Mouse (Mus musculus) forebrain, postnatal 0 days (tissue): ENCODE measurements around the gene Bach1. TPM values are rescaled to one million over a fixed set of nuclear protein-coding genes. Genes with fewer than 3 reads are reported as not detected.

Source experiments
- ATAC-seq: fragments of 200-750 bp; cut with Nextera tagmentation; 2 replicates; pipeline ENCODE4 v1.8.0; 2017; ENCODE audit warnings: mild to moderate bottlenecking, moderate library complexity
- DNase-seq: peaks from one replicate; pipeline ENCODE4 v3.0.0-alpha.2; 2015
- H3K27ac ChIP-seq: fragments of 300-500 bp; sonication (generic); 2 replicates; pipeline ENCODE4 v1.5.1; 2014; ENCODE audit warnings: low read depth, mild to moderate bottlenecking, antibody characterized with exemption, low read length, moderate library complexity, mixed read lengths
- H3K27me3 ChIP-seq: fragments of 300-500 bp; sonication (generic); 2 replicates; pipeline ENCODE4 v1.6.1; 2014; ENCODE audit warnings: mild to moderate bottlenecking, low read length, mixed read lengths; ENCODE audit not compliant: insufficient read depth
- H3K36me3 ChIP-seq: fragments of 300-500 bp; sonication (generic); 2 replicates; pipeline ENCODE4 v1.6.1; 2014; ENCODE audit warnings: mild to moderate bottlenecking, moderate library complexity; ENCODE audit not compliant: insufficient read depth
- H3K4me1 ChIP-seq: fragments of 300-500 bp; sonication (generic); 2 replicates; pipeline ENCODE4 v1.6.1; 2014; ENCODE audit warnings: antibody characterized with exemption; ENCODE audit not compliant: insufficient read depth
- H3K4me2 ChIP-seq: fragments of 300-500 bp; sonication (generic); 2 replicates; pipeline ENCODE4 v1.6.1; 2014; ENCODE audit warnings: low read depth, mild to moderate bottlenecking, moderate library complexity
- H3K4me3 ChIP-seq: fragments of 300-500 bp; sonication (generic); 2 replicates; pipeline ENCODE4 v1.5.1; 2014; ENCODE audit warnings: low read depth, low read length, mixed read lengths
- H3K9ac ChIP-seq: fragments of 300-500 bp; sonication (generic); 2 replicates; pipeline ENCODE4 v1.6.1; 2014; ENCODE audit warnings: mild to moderate bottlenecking
- H3K9me3 ChIP-seq: fragments of 300-500 bp; sonication (generic); 2 replicates; pipeline ENCODE4 v1.6.1; 2016; ENCODE audit warnings: low read length
- CTCF ChIP-seq: sonication (generic); IDR thresholded peaks from 2 replicates; pipeline ENCODE4 v1.5.1; 2016; ENCODE audit warnings: antibody characterized with exemption, control low read depth, low read depth
- WGBS: fragments of 180-500 bp; shearing (Covaris S2); extraction: QIAGEN DNeasy Blood & Tissue Kit; methylation state at CpG from one replicate; pipeline ENCODE4 v1.1.7; 2014; 5-methylcytosine and 5-hydroxymethylcytosine counted together
- polyA plus RNA-seq: library from polyadenylated mRNA; unstranded; fragments of >200 nt; fragmentation: Nextera tagmentation; extraction: Ambion mirVana; gene quantifications from 2 replicates; pipeline ENCODE4 v1.2.1, GENCODE M21; 2015
- total RNA-seq: library from RNA; depleted of rRNA; stranded (reverse); fragments of >200 nt; gene quantifications from 2 replicates; pipeline ENCODE4 v1.2.3, GENCODE M21; 2014

Bach1 gene
- total and polyA plus RNA-seq, 2 experiments from 2014 or later: 13.0 to 50.0 TPM

DNA sequence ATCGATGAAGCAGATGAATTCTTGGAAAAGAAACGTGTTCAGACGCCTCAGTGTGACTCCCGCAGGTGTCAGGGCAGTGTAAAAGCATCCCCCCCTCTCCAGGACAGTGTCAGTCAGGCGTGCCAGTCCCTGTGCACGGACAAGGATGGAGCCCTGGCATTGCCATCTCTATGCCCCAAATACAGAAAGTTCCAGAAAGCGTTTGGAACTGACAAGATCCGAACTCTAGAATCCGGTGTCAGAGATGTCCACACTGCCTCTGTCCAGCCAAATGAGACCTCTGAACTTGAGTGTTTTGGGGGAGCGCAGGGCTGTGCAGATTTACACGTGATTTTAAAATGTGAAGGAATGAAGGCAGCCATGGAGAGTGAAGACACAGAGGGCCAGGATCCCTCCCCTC, 20.3 kb downstream of the Bach1 start:
- ATAC-seq (no peak), DNase-seq (no peak)
- no peak overlapping the region for H3K27ac ChIP-seq
- no peaks in the 10 kb centered on the region for H3K27me3 ChIP-seq
- no peak overlapping the region for H3K4me3 ChIP-seq
- no peaks in the 10 kb centered on the region for H3K4me1 ChIP-seq
- H3K9me3 ChIP-seq: no peaks in the 10 kb centered on the region
- H3K9ac ChIP-seq: no peak overlapping the region
- 85% methylated on average over 11 of the region's 11 CpGs for WGBS
- H3K36me3 ChIP-seq: peaks cover 40% of the 10 kb centered on the region
- no peak overlapping the region for H3K4me2 ChIP-seq
- TF ChIP-seq CTCF: no peak

DNA sequence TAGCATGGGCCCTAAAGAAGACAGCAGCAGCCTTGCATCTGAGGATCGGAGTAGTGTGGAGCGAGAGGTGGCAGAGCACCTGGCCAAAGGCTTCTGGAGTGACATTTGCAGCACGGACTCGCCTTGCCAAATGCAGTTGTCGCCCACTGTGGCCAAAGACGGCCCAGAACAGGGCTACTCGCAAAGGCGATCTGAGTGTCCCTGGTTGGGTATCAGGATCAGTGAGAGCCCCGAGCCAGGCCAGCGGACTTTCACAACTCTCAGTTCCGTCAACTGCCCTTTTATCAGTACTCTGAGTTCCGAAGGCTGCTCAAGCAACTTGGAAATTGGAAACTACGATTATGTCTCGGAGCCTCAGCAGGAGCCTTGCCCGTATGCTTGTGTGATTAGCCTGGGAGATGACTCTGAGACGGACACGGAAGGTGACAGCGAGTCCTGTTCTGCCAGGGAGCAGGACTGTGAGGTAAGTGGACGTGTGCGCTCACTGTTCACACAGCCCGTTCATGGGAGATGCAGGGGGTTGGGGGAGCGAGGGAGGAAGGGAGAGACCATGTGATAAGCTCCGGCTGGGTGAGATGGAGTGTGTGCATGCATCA, 21.0 kb downstream of the Bach1 start:
- H3K4me3 ChIP-seq: no peak overlapping the region
- no peak overlapping the region for H3K27ac ChIP-seq
- TF ChIP-seq CTCF: no peak
- no peaks in the 10 kb centered on the region for H3K4me1 ChIP-seq
- peaks cover 40% of the 10 kb centered on the region for H3K36me3 ChIP-seq
- no peak overlapping the region for H3K4me2 ChIP-seq
- DNase-seq (no peak), ATAC-seq (no peak)
- no peak overlapping the region for H3K9ac ChIP-seq
- no peaks in the 10 kb centered on the region for H3K27me3 ChIP-seq
- H3K9me3 ChIP-seq: no peaks in the 10 kb centered on the region
- WGBS: 92% methylated on average over 23 of the region's 23 CpGs

DNA sequence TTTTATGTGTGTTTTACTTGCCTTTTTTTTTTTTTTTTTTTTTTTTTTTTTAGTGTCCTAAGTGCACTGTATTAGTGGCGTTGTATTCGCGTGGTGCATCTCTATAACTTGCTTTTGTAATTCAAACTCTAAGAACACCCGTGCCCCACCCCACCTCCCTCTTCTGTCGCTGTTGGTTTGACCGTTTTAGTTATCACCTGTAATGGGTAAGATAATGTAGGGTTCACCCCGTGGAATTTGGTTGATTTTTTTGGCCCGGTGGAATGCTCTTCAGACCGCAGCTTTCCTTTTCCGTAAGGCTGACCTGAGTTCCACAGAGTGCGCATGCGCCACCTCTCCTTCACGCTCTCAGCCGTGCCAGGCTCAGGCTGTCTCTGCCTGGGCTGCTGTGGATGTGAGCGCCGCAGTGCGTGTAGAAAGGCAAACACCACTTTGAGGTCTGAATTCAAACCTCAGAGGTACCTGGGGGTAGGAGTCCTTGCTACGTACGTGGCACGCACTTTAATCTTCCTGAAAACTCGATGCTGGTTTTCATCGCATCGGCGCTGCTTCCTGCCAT, 22.2 kb downstream of the Bach1 start:
- DNase-seq: no peak
- Histone ChIP-seq H3K4me1 (no peaks in the 10 kb centered on the region), H3K36me3 (peaks cover 40% of the 10 kb centered on the region), H3K27me3 (no peaks in the 10 kb centered on the region), H3K9ac (no peak overlapping the region), H3K9me3 (no peaks in the 10 kb centered on the region), H3K4me2 (no peak overlapping the region), H3K4me3 (no peak overlapping the region), H3K27ac (no peak overlapping the region)
- no peak for ATAC-seq
- 96% methylated on average over 24 of the region's 24 CpGs for WGBS
- no peak for TF ChIP-seq CTCF

DNA sequence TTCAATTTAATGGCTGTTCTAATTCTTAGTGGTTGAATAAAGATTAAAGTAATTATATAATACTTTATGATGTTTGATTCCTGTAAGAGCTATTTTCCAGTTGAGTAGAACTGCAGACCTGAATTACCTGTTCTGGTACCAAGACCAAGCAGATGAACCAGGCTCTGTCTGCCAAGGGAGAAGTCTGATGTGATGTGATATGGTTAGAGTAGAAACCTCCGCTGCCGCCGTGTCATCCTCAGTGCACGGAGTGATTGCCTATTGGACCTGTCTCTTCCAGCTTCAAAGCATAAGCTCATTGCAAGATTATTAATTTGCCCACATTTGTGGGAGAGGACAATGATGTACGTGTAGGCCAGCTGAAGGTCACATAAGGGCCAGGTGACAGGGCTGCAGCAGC, 24.1 kb downstream of the Bach1 start:
- Histone ChIP-seq H3K9me3 (no peaks in the 10 kb centered on the region), H3K36me3 (peaks cover 40% of the 10 kb centered on the region), H3K4me1 (no peaks in the 10 kb centered on the region), H3K27ac (no peak overlapping the region), H3K4me2 (no peak overlapping the region), H3K27me3 (no peaks in the 10 kb centered on the region), H3K9ac (no peak overlapping the region), H3K4me3 (no peak overlapping the region)
- WGBS: 99% methylated on average over 5 of the region's 5 CpGs
- DNase-seq (no peak), ATAC-seq (no peak)
- TF ChIP-seq CTCF: no peak

DNA sequence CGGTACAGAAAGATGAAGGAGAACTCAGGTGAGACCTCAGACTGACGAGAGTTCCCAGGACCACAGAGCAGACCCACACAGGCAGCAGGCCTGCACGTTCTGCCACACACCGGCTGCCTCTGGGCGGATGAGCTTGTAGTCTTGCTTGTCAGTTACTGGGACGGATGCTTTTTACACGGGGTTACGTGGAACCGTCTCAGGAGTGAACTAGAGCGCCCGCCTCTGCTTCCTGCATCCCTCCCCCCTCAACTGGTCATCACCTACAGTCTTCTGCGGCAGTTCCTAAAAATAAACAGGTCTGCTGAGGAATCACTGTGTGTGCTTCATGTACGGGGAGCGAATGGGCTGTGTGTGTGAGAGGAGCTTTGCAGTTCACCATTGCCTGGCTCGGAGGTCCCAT, 24.7 kb downstream of the Bach1 start:
- Histone ChIP-seq H3K36me3 (peaks cover 45% of the 10 kb centered on the region), H3K4me2 (no peak overlapping the region), H3K4me1 (no peaks in the 10 kb centered on the region), H3K27me3 (no peaks in the 10 kb centered on the region), H3K4me3 (no peak overlapping the region), H3K9ac (no peak overlapping the region), H3K9me3 (no peaks in the 10 kb centered on the region), H3K27ac (no peak overlapping the region)
- TF ChIP-seq CTCF: no peak
- 94% methylated on average over 15 of the region's 15 CpGs for WGBS
- DNase-seq (no peak), ATAC-seq (no peak)

DNA sequence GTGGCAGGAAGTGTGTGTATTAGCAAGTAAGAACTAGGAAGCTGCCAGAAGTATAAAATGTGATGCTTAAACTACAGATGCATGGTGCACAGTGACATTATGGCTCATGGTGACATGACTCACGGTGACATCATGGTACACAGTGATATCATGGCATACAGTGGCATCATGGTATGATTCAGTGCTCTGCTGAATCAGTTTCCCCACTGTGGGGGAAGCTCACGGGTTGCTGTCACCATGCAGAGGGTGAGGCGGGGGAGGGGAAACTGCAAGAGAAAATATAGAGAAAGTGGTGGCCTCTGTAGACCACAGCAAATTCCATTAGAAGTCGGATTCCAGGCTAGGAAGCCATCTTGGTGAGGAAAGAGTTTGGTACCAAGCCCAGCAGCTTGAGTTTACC, 26.1 kb downstream of the Bach1 start:
- WGBS: 89% methylated on average over 4 of the region's 4 CpGs
- Histone ChIP-seq H3K27ac (no peak overlapping the region), H3K9ac (no peak overlapping the region), H3K4me2 (no peak overlapping the region), H3K9me3 (no peaks in the 10 kb centered on the region), H3K4me3 (no peak overlapping the region), H3K27me3 (no peaks in the 10 kb centered on the region), H3K36me3 (peaks cover 45% of the 10 kb centered on the region), H3K4me1 (no peaks in the 10 kb centered on the region)
- no peak for ATAC-seq
- no peak for TF ChIP-seq CTCF
- DNase-seq: no peak

DNA sequence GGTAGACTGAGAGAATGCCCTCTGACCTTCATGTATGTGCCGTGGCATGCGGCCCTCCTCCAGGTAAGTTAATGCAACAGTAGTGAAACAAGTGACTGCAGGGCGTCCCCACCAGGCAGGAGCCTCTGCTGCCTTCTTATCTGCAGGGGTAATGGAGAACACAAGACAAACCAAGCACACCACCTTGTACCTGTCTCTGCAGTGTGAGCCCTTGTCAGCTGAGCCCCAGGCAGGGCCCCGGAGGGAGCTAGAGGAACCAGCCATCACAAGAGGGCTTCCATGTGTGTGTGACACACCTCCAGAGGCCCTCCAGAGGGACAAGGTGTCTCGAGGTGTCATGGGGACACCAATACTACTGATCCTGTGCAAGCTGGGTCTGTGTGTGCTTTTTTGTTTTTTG, 26.5 kb downstream of the Bach1 start:
- Histone ChIP-seq H3K9me3 (no peaks in the 10 kb centered on the region), H3K27me3 (no peaks in the 10 kb centered on the region), H3K4me3 (no peak overlapping the region), H3K4me2 (no peak overlapping the region), H3K9ac (no peak overlapping the region), H3K4me1 (no peaks in the 10 kb centered on the region), H3K27ac (no peak overlapping the region), H3K36me3 (peaks cover 46% of the 10 kb centered on the region)
- DNase-seq (no peak), ATAC-seq (no peak)
- 91% methylated on average over 5 of the region's 5 CpGs for WGBS
- no peak for TF ChIP-seq CTCF

DNA sequence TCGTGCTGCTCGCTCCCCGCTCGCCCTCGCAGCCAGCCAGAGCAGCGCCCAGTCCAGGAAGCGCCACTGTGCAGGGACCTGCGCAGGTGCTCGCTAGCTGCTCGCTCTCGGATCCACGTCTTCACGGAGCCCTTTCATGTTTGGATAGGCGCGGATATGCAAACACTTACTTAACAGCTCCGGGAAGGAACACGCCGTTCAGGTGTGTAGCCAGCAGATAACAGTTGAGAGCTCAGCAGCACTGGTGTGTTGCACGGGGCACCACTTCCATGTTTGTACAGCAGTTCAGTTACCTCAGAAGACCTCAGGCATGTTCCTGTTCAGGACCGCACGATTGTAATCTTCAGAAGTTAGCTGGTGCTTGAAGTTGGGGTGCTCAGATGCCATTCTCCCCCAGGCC, 27.2 kb downstream of the Bach1 start:
- H3K27me3 ChIP-seq: no peaks in the 10 kb centered on the region
- ATAC-seq (no peak), DNase-seq (no peak)
- H3K36me3 ChIP-seq: peaks cover 49% of the 10 kb centered on the region
- H3K4me1 ChIP-seq: no peaks in the 10 kb centered on the region
- no peaks in the 10 kb centered on the region for H3K9me3 ChIP-seq
- H3K27ac ChIP-seq: no peak overlapping the region
- 96% methylated on average over 21 of the region's 21 CpGs for WGBS
- H3K9ac ChIP-seq: no peak overlapping the region
- no peak for TF ChIP-seq CTCF
- no peak overlapping the region for H3K4me3 ChIP-seq
- H3K4me2 ChIP-seq: no peak overlapping the region
